Mouse (Mus musculus): ENCODE results near the gene 2310030G06Rik.
A peak's percentile ranks its signal among the peaks of the same experiment; 100 is the strongest.

The 2310030G06Rik gene

GRCm38 (mm10) chr9:50700921-50701691, 45.2 kb downstream of the 2310030G06Rik start:
- peak; percentile 50 for DNase-seq (ENCODE audit: low spot score)

- peak; percentile 37 for DNase-seq (ENCODE audit: low spot score)
These were observed 47.6 kb downstream of the 2310030G06Rik start for GRCm38 (mm10) chr9:50698418-50699409.

- peak; percentile 78 for DNase-seq (ENCODE audit: low spot score)
These were observed 48.7 kb downstream of the 2310030G06Rik start for GRCm38 (mm10) chr9:50697706-50698041.

- no peak for DNase-seq (ENCODE audit: low spot score)
These were observed 49.3 kb downstream of the 2310030G06Rik start for GRCm38 (mm10) chr9:50696851-50697705.

- DNase-seq (ENCODE audit: low spot score) = no peak
These were observed 51.2 kb downstream of the 2310030G06Rik start for GRCm38 (mm10) chr9:50695153-50695552.

- DNase-seq (ENCODE audit: low spot score) = peak; percentile 63
These were observed 52.7 kb downstream of the 2310030G06Rik start for GRCm38 (mm10) chr9:50693631-50694030.

- DNase-seq (ENCODE audit: low spot score) = no peak
These were observed 53.4 kb downstream of the 2310030G06Rik start for GRCm38 (mm10) chr9:50692626-50693580.

All from urinary bladder, postnatal 14 days (tissue).